Mouse (Mus musculus) frontal cortex, postnatal 36 days (tissue): ENCODE data around the gene Slc39a10.

Experiments used
- DNase-seq, 2 experiments: peaks; one replicate each; pipeline ENCODE4 v3.0.0; 2022; ENCODE audit warnings: low spot score in 2 of 2

The Slc39a10 gene

GRCm38 (mm10) chr1:46892752-46893151 is at the start of gene Slc39a10:
Slc39a10 (minus strand) TSS chr1:46892852.
- DNase-seq = no peak

DNA sequence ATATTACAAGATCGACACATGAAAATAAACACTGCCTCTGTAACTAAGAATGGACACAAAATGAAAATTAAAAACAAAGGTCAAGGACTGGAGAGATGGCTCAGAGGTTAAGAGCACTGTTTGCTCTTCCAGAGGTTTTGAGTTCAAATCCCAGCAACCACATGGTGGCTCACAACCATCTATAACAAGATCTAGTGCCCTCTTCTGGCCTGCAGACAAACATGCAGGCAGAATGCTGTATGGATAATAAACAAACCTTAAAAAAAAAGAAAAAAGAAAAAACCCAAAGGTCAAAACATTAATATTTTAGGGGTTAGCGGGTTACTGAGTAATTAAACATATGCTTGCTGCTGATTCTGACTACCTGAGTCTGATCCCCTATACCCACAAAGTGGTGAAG is 46.6 kb upstream of the Slc39a10 start:
- no peak for DNase-seq

- DNase-seq = peak in 1 of 2 experiments; percentile 61
Observed at GRCm38 (mm10) chr1:46937641-46938040, 45.0 kb upstream of the Slc39a10 start.

GRCm38 (mm10) chr1:46927104-46927503 is 34.5 kb upstream of the Slc39a10 start:
- no peak for DNase-seq

DNA sequence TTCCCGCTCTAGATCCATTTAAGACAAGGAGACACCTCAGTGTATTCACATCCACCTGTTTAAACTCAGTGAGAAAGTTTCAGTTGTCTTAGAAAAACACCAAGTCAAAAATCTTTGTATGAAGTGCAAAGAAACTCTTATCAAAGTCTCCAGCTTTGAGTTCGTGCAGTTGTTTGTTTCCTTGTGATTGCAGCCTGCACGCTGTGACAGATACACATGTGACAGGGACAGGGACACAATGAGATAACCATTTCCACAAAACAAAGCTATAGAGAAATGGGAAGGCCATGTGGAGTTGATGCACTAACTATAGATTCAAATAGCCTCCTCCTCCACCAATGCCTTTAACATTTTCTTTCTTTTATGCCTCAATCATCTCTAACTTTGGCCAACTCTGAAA is 33.6 kb upstream of the Slc39a10 start:
- DNase-seq = no peak

DNA sequence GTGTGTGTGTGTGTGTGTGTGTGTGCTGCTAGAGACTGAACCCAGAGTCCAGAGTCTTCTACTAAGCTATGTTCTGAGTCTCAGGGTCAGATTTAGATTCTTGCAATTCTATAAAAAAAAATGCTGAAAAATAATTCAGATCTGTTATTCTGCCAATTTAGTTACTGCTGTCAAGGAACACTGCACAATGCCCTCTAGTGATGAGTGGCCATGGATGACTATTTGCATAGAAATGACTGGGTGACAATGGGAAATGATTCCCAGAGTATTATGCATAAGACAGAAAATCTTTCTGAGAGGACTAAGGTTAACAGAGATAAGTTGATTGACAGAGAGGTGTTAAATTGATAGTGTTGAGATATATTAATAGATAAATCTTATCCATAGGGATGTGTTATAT is 32.3 kb upstream of the Slc39a10 start:
- no peak for DNase-seq

- no peak for DNase-seq
Observed at GRCm38 (mm10) chr1:46922904-46923303, 30.3 kb upstream of the Slc39a10 start.

DNA sequence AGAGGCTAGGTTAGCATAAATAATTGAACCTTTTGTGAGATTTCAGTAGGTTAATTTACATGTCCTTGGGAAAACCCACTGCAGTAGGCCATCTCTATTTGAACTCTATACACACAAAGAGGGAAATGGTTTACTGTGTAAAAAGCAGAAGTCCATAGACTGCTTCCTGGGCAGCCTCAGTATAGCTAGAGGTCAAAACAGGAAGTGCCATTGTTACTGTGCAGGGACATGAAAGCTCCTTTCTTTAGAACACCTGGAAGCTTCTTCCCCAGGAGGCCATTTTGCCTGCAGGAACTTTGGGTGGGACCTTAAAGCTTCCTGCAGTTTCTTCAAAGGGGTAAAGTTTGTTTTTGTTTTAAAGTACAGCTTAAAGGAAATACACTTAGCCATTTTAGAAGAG is 29.0 kb upstream of the Slc39a10 start:
- DNase-seq = no peak

DNA sequence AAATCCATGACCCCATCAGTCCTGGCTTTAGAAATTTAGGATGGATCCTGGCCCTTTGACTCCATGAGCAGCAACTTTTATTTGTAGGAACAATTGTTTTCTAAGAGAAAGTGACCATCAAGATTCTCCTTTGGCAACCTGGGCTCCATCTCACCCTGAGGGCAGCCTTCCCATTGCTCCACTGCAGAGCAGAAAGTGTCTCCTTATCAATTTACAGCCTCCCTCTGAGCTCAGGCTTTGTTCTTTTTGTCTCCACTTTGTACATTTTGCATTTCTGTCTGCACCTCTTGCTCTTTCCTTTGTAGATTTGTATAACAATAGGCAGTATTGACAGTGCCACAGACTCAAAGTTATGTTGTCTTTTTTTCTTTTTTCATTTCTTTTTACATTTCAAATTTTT is 23.6 kb upstream of the Slc39a10 start:
- no peak for DNase-seq

- DNase-seq = no peak
Observed at GRCm38 (mm10) chr1:46914349-46914748, 21.7 kb upstream of the Slc39a10 start.

DNA sequence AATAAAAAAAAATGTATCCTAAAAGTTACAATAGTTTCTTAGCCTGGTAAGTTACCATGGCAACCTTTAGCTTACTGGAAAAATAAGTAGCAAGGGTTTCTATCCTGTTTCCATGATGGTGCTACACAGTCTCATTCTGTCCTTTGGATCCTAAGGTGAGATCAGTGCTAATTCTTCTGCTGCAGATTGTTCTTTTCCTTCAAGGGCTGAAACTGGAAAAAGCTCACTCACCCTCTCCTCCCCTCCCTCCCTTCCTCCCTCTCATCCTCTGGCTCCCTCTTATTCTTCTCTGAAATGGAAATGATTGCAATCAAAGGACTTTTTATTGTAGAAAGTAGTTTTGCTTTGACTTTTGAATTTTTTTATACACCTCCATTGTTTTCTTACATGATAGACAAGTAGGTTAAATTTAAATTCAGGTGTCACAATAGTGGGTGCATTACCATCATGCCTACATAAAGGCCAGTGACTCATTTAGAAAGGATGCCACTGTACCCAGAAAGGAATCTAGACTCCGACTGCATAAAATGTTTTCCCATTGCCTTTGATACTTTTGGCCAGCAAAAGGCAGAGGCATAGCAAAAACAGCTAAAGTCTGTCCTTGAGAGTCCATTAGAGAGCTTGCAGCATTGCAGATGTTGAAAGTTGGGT is 20.0 kb upstream of the Slc39a10 start:
- DNase-seq = no peak

DNA sequence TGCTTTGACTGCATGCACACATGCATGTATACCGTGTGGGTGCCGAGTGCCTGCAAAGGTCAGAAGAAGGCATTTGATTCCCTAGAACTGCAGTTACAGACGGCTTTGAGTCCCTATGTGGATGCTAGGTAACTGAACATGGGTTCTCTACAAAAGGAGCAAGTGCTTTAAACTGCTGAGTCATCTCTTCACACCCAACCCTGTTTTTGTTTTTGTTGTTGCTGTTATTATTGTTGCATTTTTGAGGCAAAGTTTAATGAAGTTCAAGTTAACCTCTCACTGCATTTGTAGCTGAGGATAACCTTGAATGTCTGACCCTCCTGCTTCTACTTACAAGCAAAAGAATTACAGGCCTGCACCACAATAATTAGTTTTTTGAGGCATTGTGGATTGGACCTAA is 17.5 kb upstream of the Slc39a10 start:
- DNase-seq = no peak

- no peak for DNase-seq
Observed at GRCm38 (mm10) chr1:46905706-46906105, 13.1 kb upstream of the Slc39a10 start.

- no peak for DNase-seq
Observed at GRCm38 (mm10) chr1:46902102-46902683, 9.5 kb upstream of the Slc39a10 start.

DNA sequence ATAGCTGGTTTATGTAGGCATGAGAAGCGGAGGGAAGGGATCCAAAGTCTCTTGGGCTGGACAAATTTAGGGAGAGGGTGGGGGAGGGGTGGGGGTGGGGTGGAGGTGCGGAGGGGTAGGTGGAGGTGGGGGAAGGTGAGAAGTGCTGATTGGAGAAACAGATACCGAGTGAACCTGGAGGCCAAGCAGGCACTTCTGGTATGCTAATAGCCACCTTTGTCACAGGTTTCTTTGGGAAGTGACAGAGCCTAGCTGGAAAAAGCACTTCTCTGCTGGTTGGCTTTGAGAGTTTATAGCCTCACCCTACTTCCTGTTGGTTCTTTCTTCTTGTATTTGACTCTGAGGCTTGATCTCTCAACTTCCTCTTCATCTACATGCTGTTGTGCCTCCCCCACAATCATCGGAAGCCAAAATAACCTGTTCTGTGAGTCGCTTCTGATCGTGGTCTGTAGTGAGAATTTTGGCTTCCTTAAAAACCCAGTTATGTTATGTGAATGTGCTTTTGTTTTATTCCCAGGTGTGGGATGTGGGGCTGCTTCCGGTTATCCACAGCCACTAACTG is 1.7 kb upstream of the Slc39a10 start:
- no peak for DNase-seq

GRCm38 (mm10) chr1:46888726-46889125 is 3.9 kb downstream of the Slc39a10 start:
- no peak for DNase-seq

- DNase-seq = no peak
Observed at GRCm38 (mm10) chr1:46888324-46888723, 4.3 kb downstream of the Slc39a10 start.

DNA sequence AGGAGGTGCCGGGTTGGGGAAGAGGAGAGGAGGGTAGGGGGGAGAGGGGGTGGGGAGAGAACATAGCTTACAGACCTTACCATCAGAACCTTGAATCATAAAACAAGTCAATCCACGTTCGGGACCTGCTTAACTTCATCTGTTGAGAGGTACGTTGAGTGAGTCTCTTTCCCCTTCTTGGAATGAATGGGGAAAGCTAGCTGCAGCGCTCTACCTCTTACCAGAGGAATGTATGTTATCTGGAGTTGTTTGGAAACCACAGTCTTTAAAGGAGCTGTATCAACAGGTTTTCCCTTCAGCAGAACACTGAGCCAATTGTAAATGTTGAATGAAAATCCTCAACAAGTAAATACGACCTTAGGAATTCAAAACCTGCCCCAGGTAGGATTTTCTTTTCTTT is 4.7 kb downstream of the Slc39a10 start:
- no peak for DNase-seq

DNA sequence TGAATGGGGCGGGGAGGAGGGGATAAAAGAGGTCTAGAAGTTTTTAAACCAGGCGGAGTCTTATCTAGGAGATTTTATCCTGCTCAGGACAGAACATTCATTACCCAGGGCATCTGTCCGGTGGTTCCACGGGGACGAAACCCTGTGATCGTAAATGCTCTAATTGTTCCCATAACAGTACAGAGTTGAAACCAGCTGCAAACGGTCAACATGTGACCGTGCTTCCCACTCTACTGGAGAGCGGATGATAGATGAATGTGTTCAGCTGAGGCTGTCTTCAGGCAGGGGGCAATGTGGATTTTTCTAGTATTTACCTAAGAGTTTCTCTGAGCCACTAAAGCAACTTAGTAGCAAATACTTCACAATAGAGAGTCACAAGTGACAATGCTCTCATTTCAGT is 6.6 kb downstream of the Slc39a10 start:
- DNase-seq = no peak

DNA sequence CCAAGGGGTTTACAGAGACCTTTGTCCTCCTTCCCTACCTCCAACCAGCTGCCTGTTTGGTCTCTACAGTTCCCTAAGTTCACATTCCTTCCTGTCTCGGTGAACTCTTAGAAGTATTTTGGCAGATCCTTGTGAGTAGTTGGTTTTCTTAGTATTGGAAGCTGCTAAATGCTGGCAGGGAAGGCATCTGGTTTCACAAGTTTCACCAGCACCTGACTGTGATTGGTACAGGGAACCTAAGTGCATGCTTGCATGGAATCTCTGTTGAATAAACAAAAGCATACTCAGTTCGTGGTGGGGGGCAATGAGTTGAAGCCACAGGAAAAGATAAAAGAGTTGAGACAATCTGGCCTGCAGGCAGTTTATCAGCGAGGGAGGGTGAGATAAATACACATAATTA is 7.4 kb downstream of the Slc39a10 start:
- no peak for DNase-seq

DNA sequence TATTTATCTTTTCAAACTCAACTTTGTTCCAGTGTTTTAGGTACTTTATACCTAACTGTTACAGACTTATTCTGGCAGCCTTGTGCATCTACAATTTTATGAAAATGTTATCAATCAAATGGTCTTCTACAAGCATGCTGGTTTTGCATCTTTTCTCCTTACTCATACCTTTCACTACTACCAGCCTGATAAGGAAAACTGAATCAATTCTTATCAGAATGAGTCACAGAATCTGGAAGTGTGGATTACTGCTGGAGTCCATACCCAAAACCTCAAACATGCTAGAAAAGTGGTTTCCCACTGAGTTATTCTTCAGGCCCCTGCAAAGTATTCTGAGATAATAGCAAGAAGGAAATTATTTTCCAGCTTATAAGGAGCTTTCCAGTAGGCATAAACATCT is 12.7 kb downstream of the Slc39a10 start:
- DNase-seq = no peak

- no peak for DNase-seq
Observed at GRCm38 (mm10) chr1:46873770-46874169, 18.9 kb downstream of the Slc39a10 start.

DNA sequence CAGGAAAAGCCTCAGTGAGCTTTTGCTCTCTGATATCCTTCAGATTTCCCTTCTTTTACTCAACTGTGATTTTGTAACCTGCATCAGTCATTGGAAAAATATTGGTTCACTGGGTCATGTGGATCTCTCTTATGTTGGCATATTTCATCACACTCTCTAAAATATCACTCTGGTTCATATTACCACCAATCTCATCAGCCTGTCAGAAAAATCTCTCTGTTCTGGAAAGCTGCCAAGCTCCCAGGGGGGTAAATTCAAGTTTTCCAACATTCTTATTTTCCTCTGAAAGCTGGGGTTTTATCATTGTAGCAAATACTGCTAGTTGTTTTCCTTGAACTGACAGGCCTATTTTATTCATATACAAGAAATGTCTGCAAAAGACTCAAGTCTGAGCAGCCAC is 22.9 kb downstream of the Slc39a10 start:
- no peak for DNase-seq
